Mouse (Mus musculus) adrenal gland, adult 2 months (tissue): ENCODE measurements at regions not wholly inside any gene's neighbourhood (a gene's known extent, or its start where the extent isn't known, plus 50 kb on each side); places are given as distances from the start of the nearest gene placed in this dataset.

Experiments used
- DNase-seq: peaks from one replicate; pipeline ENCODE4 v3.0.0; 2021

- peak; percentile 32 for DNase-seq
Observed at GRCm38 (mm10) chr6:53143846-53144584, 75.6 kb upstream of the Jazf1 start.

- DNase-seq, result no peak
Observed at GRCm38 (mm10) chr6:53134410-53134809, 66.0 kb upstream of the Jazf1 start.

- DNase-seq, result no peak
Observed at GRCm38 (mm10) chr6:53130717-53131330, 62.4 kb upstream of the Jazf1 start.

GRCm38 (mm10) chr6:53126776-53127175 lies 58.3 kb upstream of the Jazf1 start:
- no peak for DNase-seq

GRCm38 (mm10) chr6:53124800-53125450 lies 56.5 kb upstream of the Jazf1 start:
- DNase-seq, result peak; percentile 30

- no peak for DNase-seq
Observed at GRCm38 (mm10) chr6:53120385-53120784, 52.0 kb upstream of the Jazf1 start.
